Mouse (Mus musculus): ENCODE measurements around the gene Dcakd. TPM values are rescaled to one million over a fixed set of nuclear protein-coding genes. Genes with fewer than 3 reads are reported as not detected.

The Dcakd gene
- total RNA-seq, 2 experiments from 2014 or later = 22.8 to 30.0 TPM

DNA sequence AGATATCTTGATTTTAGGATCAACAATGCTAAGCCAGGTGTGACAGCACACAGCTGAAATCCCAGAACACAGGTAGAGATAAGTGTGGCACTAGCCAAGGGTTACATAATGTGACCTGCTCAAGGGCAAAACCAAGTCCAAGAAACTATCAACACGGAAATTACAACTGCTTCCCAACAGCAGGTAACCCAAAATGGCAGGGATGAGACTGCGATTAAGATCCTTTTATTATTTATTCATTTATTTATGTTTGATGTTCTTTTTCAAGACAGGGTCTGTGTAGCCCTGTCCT lies 17.0 kb downstream of the Dcakd start:
- no peak for DNase-seq
- intact Hi-C loops (cut with DNase I; ENCODE audit: low total_unique reads) = no loop called here

DNA sequence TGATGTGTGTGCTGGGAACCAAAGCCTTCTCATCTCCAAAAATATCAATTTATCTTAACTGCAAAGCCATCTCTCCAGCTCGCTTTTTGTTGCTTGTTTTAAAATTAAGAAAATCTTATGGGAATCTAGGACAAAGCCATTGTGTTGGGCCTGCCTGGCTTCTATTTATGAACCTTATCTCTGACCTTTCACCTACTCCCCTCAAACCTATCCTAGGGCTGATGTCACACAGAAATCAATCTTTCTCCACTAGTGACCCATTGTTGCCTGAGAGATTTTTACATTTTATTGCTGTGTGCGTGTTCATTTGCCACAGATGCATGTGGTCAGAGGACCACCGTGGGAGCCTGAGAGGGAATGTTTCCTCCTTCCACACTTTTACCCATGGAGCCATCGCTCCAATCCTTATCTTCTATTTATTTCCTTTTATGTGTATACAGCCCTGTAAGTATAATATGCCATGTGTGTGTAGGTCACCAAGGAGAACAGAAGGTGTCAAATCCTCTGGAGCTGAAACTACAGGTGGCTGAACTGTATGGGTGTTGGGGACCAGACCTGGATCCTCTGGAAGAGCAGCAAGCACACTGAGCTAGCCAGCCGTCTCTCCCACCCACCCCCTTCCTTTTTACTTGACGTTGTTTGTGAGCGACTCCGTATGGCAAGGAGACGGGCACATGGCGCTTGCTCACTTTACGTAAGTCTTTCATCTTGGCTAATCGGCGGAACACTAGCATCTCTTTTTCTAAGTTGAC lies 17.5 kb downstream of the Dcakd start:
- intact Hi-C loops (cut with DNase I; ENCODE audit: low total_unique reads) = no loop called here

GRCm38 (mm10) chr11:103009208-103009607 lies 18.9 kb downstream of the Dcakd start:
- intact Hi-C loops (cut with DNase I; ENCODE audit: low total_unique reads) = no loop called here
- DNase-seq = no peak

More for the DNA sequence above, 17.5 kb downstream of the Dcakd start:
- DNase-seq = no peak

- no peak for DNase-seq
- intact Hi-C loops (cut with DNase I; ENCODE audit: low total_unique reads) = no loop called here
Measured at GRCm38 (mm10) chr11:103008558-103008957, 19.6 kb downstream of the Dcakd start.

DNA sequence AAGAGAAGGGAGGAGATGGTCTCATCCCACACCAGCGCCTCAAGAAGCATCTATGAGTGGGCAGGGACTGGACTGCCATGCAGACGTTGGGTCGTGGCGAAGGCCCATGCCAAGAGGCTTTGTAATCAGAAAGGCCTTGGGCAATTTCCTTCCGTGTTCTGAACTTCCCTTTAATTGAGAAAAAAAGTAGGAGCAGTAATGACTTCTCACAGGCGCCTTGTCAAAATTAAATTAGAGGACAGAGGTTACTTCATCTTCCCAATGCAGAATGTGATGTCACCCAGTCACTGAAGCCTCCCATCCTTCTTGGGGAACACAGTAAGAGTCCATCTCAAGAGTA lies 21.2 kb downstream of the Dcakd start:
- intact Hi-C loops (cut with DNase I; ENCODE audit: low total_unique reads) = no loop called here
- no peak for DNase-seq

- DNase-seq = no peak
- intact Hi-C loops (cut with DNase I; ENCODE audit: low total_unique reads) = no loop called here
Measured at GRCm38 (mm10) chr11:103006286-103007000, 21.7 kb downstream of the Dcakd start.

DNA sequence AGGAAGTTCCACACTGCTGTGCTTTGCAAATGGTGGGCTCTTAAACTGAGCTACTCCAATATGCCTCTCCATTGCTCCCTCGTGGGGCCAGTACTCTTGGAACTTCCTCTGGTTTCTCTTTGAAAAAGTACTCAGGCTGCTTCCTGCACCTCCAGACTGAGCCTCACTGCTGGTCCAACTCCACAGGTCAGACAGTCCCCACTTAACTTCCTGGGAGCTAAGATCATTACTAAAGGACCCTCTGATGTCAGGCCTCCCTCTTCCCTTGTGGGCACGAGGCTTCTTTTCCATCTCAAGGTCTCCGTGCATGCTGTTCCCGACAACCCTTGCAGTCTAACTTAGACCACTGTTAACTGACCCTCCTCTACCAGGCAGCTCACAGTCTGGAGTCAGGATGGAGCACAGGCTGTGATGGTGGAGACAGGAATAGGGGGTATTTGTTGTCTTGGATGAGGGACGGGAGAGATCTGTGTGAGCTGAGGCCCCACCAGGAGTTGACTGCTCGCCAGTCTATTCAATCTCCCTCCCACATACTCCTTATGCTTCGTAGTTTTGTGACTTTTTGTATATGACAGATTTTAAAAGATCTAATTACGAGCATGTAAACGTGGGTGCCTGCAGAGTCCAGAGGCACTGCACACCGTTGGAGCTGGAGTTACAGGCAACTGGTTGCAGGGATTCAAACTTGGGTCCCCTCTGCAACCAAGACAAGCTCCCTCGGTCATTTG lies 22.7 kb downstream of the Dcakd start:
- DNase-seq = no peak
- intact Hi-C loops (cut with DNase I; ENCODE audit: low total_unique reads) = no loop called here

DNA sequence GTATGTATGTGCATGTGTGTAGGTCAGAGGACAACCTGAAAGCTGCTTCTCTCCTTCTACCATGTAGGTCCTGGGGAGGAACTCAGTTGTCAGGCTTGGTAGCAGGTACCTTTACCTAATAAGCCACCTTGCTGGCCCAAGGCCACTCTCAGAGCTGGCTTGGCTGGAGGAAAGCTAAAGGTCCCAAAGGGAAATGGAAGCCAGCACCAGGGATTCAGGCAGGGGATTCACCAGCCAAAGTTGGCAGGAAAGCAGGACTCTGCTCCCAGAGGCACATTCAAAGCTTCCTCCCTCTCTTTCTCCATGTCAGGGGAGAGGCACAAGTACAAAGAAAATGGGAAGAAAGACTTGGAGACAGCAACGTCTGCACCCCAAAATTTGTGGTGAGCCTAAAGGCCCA lies 23.3 kb downstream of the Dcakd start:
- no peak for DNase-seq
- intact Hi-C loops (cut with DNase I; ENCODE audit: low total_unique reads) = no loop called here

DNA sequence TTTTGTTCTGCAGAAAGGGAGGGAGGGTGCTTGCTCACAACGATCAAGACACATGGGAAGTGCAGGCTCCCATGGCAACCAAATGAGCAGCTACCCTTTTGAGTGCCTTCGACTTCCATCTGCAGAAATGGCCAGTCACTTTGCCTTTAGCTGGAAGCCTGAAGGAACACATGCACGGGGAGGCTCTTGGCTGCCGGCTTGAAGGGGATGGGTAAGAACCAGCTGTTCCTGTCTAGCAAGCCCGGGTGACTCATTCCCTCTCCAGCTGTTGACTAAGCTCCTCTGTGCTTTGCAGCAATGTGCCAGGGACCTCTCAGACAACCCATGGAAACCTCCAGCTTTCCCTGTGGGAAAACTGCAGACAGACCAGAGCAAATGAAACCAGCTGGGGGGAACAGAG lies 24.9 kb downstream of the Dcakd start:
- DNase-seq = peak; percentile 90
- intact Hi-C loops (cut with DNase I; ENCODE audit: low total_unique reads) = no loop called here

- intact Hi-C loops (cut with DNase I; ENCODE audit: low total_unique reads) = no loop called here
- DNase-seq = no peak
Measured at GRCm38 (mm10) chr11:103001063-103001462, 27.1 kb downstream of the Dcakd start.

- DNase-seq = no peak
- intact Hi-C loops (cut with DNase I; ENCODE audit: low total_unique reads) = no loop called here
Measured at GRCm38 (mm10) chr11:103000111-103000510, 28.0 kb downstream of the Dcakd start.

GRCm38 (mm10) chr11:102999317-102999970 lies 28.7 kb downstream of the Dcakd start:
- intact Hi-C loops (cut with DNase I; ENCODE audit: low total_unique reads) = loop anchor here (10.0 kb wide), 1 partner anchor 1545 kb away; no protein-coding TSS in a partner anchor
- DNase-seq = no peak

GRCm38 (mm10) chr11:102998577-102999316 lies 29.4 kb downstream of the Dcakd start:
- no peak for DNase-seq
- intact Hi-C loops (cut with DNase I; ENCODE audit: low total_unique reads) = loop anchor here (10.0 kb wide), 1 partner anchor 1544 kb away; no protein-coding TSS in a partner anchor

GRCm38 (mm10) chr11:102998254-102998576 lies 29.9 kb downstream of the Dcakd start:
- intact Hi-C loops (cut with DNase I; ENCODE audit: low total_unique reads) = loop anchor here (10.0 kb wide), 1 partner anchor 1543 kb away; no protein-coding TSS in a partner anchor
- no peak for DNase-seq

GRCm38 (mm10) chr11:102996991-102997770 lies 31.0 kb downstream of the Dcakd start:
- intact Hi-C loops (cut with DNase I; ENCODE audit: low total_unique reads) = loop anchor here (10.0 kb wide), 1 partner anchor 1542 kb away; no protein-coding TSS in a partner anchor
- DNase-seq = no peak

DNA sequence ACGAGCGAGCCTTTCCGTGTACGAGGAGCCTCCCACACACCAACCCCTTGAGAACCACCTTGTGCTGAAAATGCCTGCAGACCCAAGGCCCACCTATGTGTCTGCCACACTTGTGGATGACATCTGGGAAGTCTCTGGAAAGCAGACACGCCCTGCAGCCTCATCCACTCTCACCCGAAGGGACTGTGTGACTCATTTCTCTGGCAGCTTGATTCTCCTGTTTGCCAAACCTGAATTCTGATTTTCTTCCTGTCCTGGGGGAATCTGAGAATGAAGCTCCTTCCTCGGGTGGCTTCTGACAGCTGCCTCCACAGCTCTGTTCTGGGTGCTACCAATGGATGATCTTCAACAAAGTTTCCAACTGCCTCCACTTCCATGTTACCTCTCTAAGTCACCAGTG lies 31.7 kb downstream of the Dcakd start:
- DNase-seq = no peak
- intact Hi-C loops (cut with DNase I; ENCODE audit: low total_unique reads) = loop anchor here (10.0 kb wide), 1 partner anchor 1542 kb away; no protein-coding TSS in a partner anchor

DNA sequence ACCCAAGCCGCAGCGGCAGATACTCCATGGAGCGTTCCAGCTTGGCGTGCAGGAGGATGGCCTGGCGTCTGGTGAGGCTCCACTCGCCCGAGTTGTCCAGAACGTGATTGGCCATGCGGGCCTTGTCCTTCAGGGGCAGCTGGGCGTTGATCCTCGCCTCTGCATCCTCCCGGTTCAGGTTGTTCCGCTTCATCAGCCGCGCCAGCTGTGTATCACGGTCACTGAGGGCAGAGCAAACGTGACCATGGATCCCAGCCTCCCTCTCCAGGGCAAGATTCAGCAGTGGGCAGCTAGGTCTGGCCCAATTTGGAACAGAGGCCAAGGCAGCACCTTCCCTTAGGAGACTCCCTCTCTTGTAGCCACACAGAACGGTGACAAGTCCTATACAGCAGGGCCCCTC lies 33.2 kb downstream of the Dcakd start:
- intact Hi-C loops (cut with DNase I; ENCODE audit: low total_unique reads) = loop anchor here (5.0 to 10.0 kb wide), 2 partner anchors 93 to 1540 kb away; partner anchors contain the start of gene Gfap
- no peak for DNase-seq

DNA sequence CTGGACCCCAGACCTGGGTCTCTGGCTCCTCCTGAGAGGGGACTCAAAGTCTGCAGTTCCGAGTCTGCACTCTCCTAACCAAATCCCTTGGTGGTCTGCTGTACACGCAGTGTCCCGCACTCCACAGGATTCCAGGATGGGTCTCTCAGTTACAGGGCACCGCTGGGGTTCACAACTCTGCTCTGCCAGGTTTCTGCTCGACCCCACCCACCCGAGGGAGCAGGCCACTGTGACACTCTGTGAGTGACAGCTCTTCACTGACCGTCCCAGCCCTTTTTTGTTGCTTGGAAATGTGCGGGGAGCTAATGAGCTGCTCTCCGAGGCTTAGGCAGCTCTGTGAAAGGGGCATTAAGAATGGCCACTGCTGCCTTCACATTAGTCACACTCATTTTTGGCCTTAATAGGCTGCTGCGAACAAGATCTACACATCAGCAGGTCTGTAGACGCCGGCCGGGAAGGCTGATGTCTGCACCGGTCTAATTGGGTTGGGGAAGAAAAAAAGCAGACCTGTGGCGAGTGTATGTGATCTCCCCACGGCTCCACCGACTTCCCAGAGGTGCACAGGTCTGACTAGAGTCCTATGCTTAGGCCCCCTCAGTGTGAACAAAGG lies 34.6 kb downstream of the Dcakd start:
- DNase-seq = no peak
- intact Hi-C loops (cut with DNase I; ENCODE audit: low total_unique reads) = loop anchor here (5.0 to 10.0 kb wide), 2 partner anchors 91 to 1539 kb away; partner anchors contain the start of gene Gfap
